Mouse (Mus musculus): ENCODE results near the gene Ccdc141. TPM values are rescaled to one million over a fixed set of nuclear protein-coding genes. Genes with fewer than 3 reads are reported as not detected.

Gene Ccdc141
- 43.2 TPM for polyA plus RNA-seq (2012; fragmentation: generic; extraction: Trizol)

- no peak for TF ChIP-seq MAX (IDR thresholded peaks at IDR 0.05; ENCODE audit: low read depth)
- no peak for TF ChIP-seq CEBPB (IDR thresholded peaks at IDR 0.05; ENCODE audit: insufficient read depth, poor library complexity, severe bottlenecking)
- no peak for TF ChIP-seq TCF3 (IDR thresholded peaks at IDR 0.05; ENCODE audit: insufficient read length, low read depth)
- TF ChIP-seq MYOG (IDR thresholded peaks at IDR 0.05; ENCODE audit: control insufficient read depth in 1 of 3, insufficient read depth in 1 of 3, insufficient read length in 2 of 3, low read depth in 2 of 3): no peak
- no peak for TF ChIP-seq USF1 (IDR thresholded peaks at IDR 0.05; ENCODE audit: low read depth)
- peak within 1 kb of the TSS; percentile 47 for H3K4me3 ChIP-seq
- H3K79me2 ChIP-seq (ENCODE audit: control insufficient read depth, insufficient read depth): peaks cover 26% of the 10 kb centered on the region
- no peaks in the 10 kb centered on the region for H3K27me3 ChIP-seq (ENCODE audit: control insufficient read depth, insufficient read depth, insufficient read length)
- H3K4me2 ChIP-seq (ENCODE audit: low read depth): peak within 1 kb of the TSS; percentile 75
- peak within 1 kb of the TSS; percentile 41 for H3ac ChIP-seq (ENCODE audit: control insufficient read depth, insufficient read length)
- peaks cover 19% of the 10 kb centered on the region for H3K36me3 ChIP-seq (ENCODE audit: control insufficient read depth, insufficient read depth)
These were observed at the start of gene Ccdc141 for GRCm38 (mm10) chr2:77170633-77171105. Ccdc141 (minus strand) TSS chr2:77170636.

DNA sequence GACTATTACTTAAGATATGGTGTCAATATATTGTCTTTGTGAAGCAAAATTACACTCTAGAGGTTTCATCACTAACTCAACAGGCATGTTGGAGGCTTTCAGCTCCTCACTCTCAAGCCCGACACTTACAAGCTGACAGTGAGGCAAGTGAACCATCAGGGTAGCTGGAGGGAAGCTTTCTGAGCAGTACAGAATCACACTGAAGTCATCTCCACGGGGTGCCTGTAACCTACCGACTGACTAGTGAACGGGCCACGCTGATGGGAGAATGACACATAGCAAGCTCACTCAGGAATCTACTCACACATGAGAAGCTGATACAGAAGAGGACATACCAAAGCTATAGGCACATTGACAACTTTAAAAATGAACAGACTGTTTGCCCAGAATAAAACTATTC lies 42.4 kb upstream of the Ccdc141 start:
- Histone ChIP-seq H3K4me3 (no peak overlapping the region), H3K27me3 (ENCODE audit: control insufficient read depth, insufficient read depth, insufficient read length) (no peaks in the 10 kb centered on the region), H3K79me2 (ENCODE audit: control insufficient read depth, insufficient read depth) (no peaks in the 10 kb centered on the region), H3K36me3 (ENCODE audit: control insufficient read depth, insufficient read depth) (peaks cover 27% of the 10 kb centered on the region), H3K4me2 (ENCODE audit: low read depth) (no peak overlapping the region), H3ac (ENCODE audit: control insufficient read depth, insufficient read length) (no peak overlapping the region)
- TF ChIP-seq REST (IDR thresholded peaks at IDR 0.05; ENCODE audit: insufficient read depth, insufficient read length): no peak
- TF ChIP-seq USF1 (IDR thresholded peaks at IDR 0.05; ENCODE audit: low read depth): no peak

DNA sequence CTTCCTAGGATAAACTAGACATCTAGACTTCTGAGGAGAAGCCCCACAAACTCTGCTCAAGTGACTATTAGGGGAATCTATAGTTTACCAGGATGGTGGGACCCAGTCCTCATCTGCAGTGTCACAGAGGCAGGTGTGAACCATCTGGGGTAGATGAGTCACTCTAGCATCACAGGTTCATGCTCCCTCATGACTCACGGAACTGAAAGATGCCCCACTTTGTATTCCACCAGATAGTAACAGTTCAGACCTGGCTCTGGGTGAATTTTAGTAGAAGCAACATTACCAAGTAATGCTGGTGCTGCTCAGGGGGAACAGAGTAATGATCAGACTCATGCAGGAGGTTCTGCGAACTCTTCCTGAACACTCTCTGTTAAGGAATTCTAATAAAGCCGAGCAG lies 36.5 kb upstream of the Ccdc141 start:
- Histone ChIP-seq H3K4me3 (no peak overlapping the region), H3ac (ENCODE audit: control insufficient read depth, insufficient read length) (no peak overlapping the region), H3K36me3 (ENCODE audit: control insufficient read depth, insufficient read depth) (peaks cover 10% of the 10 kb centered on the region), H3K4me2 (ENCODE audit: low read depth) (no peak overlapping the region), H3K79me2 (ENCODE audit: control insufficient read depth, insufficient read depth) (no peaks in the 10 kb centered on the region), H3K27me3 (ENCODE audit: control insufficient read depth, insufficient read depth, insufficient read length) (no peaks in the 10 kb centered on the region)
- TF ChIP-seq CEBPB (IDR thresholded peaks at IDR 0.05; ENCODE audit: insufficient read depth, poor library complexity, severe bottlenecking) (no peak), MYOD1 (IDR thresholded peaks at IDR 0.05; ENCODE audit: control insufficient read depth in 1 of 3, insufficient read length in 2 of 3, low read depth in 2 of 3) (no peak), SRF (IDR thresholded peaks at IDR 0.05; ENCODE audit: control insufficient read depth, insufficient read length, low read depth) (no peak), REST (IDR thresholded peaks at IDR 0.05; ENCODE audit: insufficient read depth, insufficient read length) (no peak), MYOG (IDR thresholded peaks at IDR 0.05; ENCODE audit: control insufficient read depth in 1 of 3, insufficient read depth in 1 of 3, insufficient read length in 2 of 3, low read depth in 2 of 3) (no peak), USF1 (IDR thresholded peaks at IDR 0.05; ENCODE audit: low read depth) (no peak), POLR2AphosphoS2 (IDR thresholded peaks at IDR 0.05; ENCODE audit: insufficient read length, low read depth) (no peak), E2F4 (IDR thresholded peaks at IDR 0.05; ENCODE audit: insufficient read depth) (no peak), TCF12 (IDR thresholded peaks at IDR 0.05; ENCODE audit: insufficient read depth, poor library complexity, severe bottlenecking) (no peak), TCF3 (IDR thresholded peaks at IDR 0.05; ENCODE audit: insufficient read length, low read depth) (no peak), POLR2A (IDR thresholded peaks at IDR 0.05; ENCODE audit: insufficient read length, low read depth) (no peak), MAX (IDR thresholded peaks at IDR 0.05; ENCODE audit: low read depth) (no peak)

GRCm38 (mm10) chr2:77203916-77204315 lies 33.5 kb upstream of the Ccdc141 start:
- H3K36me3 ChIP-seq (ENCODE audit: control insufficient read depth, insufficient read depth): peaks cover under 1% of the 10 kb centered on the region
- H3K4me2 ChIP-seq (ENCODE audit: low read depth): no peak overlapping the region
- H3K27me3 ChIP-seq (ENCODE audit: control insufficient read depth, insufficient read depth, insufficient read length): no peaks in the 10 kb centered on the region
- TF ChIP-seq MYOG (IDR thresholded peaks at IDR 0.05; ENCODE audit: control insufficient read depth in 1 of 3, insufficient read depth in 1 of 3, insufficient read length in 2 of 3, low read depth in 2 of 3) (no peak), MYOD1 (IDR thresholded peaks at IDR 0.05; ENCODE audit: control insufficient read depth in 1 of 3, insufficient read length in 2 of 3, low read depth in 2 of 3) (no peak), POLR2A (IDR thresholded peaks at IDR 0.05; ENCODE audit: insufficient read length, low read depth) (no peak), POLR2AphosphoS2 (IDR thresholded peaks at IDR 0.05; ENCODE audit: insufficient read length, low read depth) (no peak), MAX (IDR thresholded peaks at IDR 0.05; ENCODE audit: low read depth) (no peak)
- no peak overlapping the region for H3ac ChIP-seq (ENCODE audit: control insufficient read depth, insufficient read length)
- no peak overlapping the region for H3K4me3 ChIP-seq
- H3K79me2 ChIP-seq (ENCODE audit: control insufficient read depth, insufficient read depth): no peaks in the 10 kb centered on the region

- TF ChIP-seq SRF (IDR thresholded peaks at IDR 0.05; ENCODE audit: control insufficient read depth, insufficient read length, low read depth) (no peak), E2F4 (IDR thresholded peaks at IDR 0.05; ENCODE audit: insufficient read depth) (no peak), MYOG (IDR thresholded peaks at IDR 0.05; ENCODE audit: control insufficient read depth in 1 of 3, insufficient read depth in 1 of 3, insufficient read length in 2 of 3, low read depth in 2 of 3) (no peak), CEBPB (IDR thresholded peaks at IDR 0.05; ENCODE audit: insufficient read depth, poor library complexity, severe bottlenecking) (no peak), TCF12 (IDR thresholded peaks at IDR 0.05; ENCODE audit: insufficient read depth, poor library complexity, severe bottlenecking) (no peak), MAX (IDR thresholded peaks at IDR 0.05; ENCODE audit: low read depth) (no peak), POLR2A (IDR thresholded peaks at IDR 0.05; ENCODE audit: insufficient read length, low read depth) (no peak), USF1 (IDR thresholded peaks at IDR 0.05; ENCODE audit: low read depth) (no peak)
- Histone ChIP-seq H3K79me2 (ENCODE audit: control insufficient read depth, insufficient read depth) (no peaks in the 10 kb centered on the region), H3K36me3 (ENCODE audit: control insufficient read depth, insufficient read depth) (peaks cover 10% of the 10 kb centered on the region), H3K4me3 (no peak overlapping the region), H3K4me2 (ENCODE audit: low read depth) (no peak overlapping the region), H3ac (ENCODE audit: control insufficient read depth, insufficient read length) (no peak overlapping the region), H3K27me3 (ENCODE audit: control insufficient read depth, insufficient read depth, insufficient read length) (no peaks in the 10 kb centered on the region)
These were observed 31.5 kb upstream of the Ccdc141 start for GRCm38 (mm10) chr2:77201900-77202299.

All from myocyte (in vitro differentiated cells).